Mouse (Mus musculus): Measurements from ENCODE around the gene Lima1.
"Not testable (repeated sequence)": the region's sequence is repeated elsewhere in the genome, so short reads cannot be mapped to it uniquely, and the experiment has no call there.

- TF ChIP-seq ZNF384 (IDR thresholded peaks at IDR 0.05; ENCODE audit: low read depth, low read length) = peak; percentile 89
- TF ChIP-seq CHD2 (IDR thresholded peaks at IDR 0.05; ENCODE audit: low read depth, low read length); MAFK (IDR thresholded peaks at IDR 0.05; ENCODE audit: insufficient read depth, low read depth, low read length); ZC3H11A (IDR thresholded peaks at IDR 0.05; ENCODE audit: borderline replicate concordance, low read depth, low read length): not testable (repeated sequence)
These were observed 34.2 kb upstream of the Lima1 start for GRCm38 (mm10) chr15:99909339-99909996.
